Mouse (Mus musculus): ENCODE measurements at regions not wholly inside any gene's neighbourhood (a gene's known extent, or its start where the extent isn't known, plus 50 kb on each side); places are given as distances from the start of the nearest gene placed in this dataset.

GRCm38 (mm10) chr10:23526796-23527195 is 176.2 kb upstream of the Eya4 start:
- DNase-seq: no peak
- intact Hi-C loops (cut with DNase I; ENCODE audit: low total_unique reads): no loop called here

- DNase-seq: no peak
- intact Hi-C loops (cut with DNase I; ENCODE audit: low total_unique reads): no loop called here
Observed at GRCm38 (mm10) chr10:23522664-23523063, 172.1 kb upstream of the Eya4 start.

DNA sequence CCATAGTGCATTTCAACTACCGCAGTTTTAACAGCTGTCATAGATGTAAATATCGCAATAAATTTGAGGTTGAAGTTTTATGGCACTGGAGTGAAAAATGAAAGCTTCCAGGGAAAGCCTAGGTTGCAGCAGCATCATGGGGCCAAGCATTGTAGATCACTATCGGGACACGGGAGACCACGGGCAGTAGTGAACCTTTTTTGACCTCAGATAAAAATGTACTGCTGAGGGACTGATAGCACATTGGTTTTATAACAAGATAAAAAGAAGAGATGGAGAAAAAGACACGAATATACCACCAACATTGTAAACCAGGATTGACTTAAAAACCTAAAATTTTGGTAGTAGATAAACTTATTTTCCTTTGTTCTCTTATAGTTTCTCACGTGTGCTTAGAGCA is 143.1 kb upstream of the Eya4 start:
- intact Hi-C loops (cut with DNase I; ENCODE audit: low total_unique reads): no loop called here
- DNase-seq: no peak

GRCm38 (mm10) chr10:23492971-23493370 is 142.4 kb upstream of the Eya4 start:
- intact Hi-C loops (cut with DNase I; ENCODE audit: low total_unique reads): no loop called here
- DNase-seq: no peak

DNA sequence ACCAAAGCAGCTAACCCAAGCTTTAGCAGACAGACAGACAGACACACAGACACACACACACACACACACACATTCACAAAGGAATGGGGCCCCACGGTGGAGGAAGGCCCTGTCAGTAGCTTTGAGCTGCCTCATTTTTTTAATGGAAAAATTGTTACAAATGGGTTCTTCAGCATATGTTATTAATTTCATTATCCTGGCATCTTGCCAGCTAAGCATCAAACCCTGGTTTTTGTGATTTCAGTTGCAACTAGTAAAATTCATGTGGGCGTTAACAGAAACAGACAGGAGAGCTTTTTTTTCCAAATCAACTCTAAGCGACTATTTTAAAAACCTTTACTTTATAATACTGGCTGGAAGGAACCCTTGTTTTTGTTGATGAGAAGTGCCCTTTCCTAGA is 138.4 kb upstream of the Eya4 start:
- no peak for DNase-seq
- intact Hi-C loops (cut with DNase I; ENCODE audit: low total_unique reads): no loop called here

GRCm38 (mm10) chr10:23480474-23480873 is 129.9 kb upstream of the Eya4 start:
- DNase-seq: no peak
- intact Hi-C loops (cut with DNase I; ENCODE audit: low total_unique reads): no loop called here

GRCm38 (mm10) chr10:23478902-23479301 is 128.3 kb upstream of the Eya4 start:
- DNase-seq: no peak
- intact Hi-C loops (cut with DNase I; ENCODE audit: low total_unique reads): no loop called here

DNA sequence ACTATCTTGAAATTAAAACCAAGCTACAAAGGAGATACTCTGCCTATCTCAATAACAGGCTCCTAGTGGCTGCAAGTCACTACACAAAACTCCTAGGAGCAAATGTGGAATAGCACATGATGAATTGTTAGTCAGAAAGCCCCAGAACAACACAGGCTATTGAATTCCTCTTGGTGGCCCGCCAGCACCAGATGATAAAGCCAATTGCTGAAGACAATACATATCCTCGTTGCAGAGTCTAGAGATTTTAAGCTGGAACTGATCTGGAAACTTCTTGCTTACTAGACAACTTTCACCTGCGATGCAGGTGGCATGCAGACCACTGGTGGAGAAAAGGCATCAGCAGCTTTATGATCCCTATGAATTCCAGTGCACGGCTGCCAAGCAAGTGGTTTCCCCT is 126.5 kb upstream of the Eya4 start:
- DNase-seq: peak; percentile 6
- intact Hi-C loops (cut with DNase I; ENCODE audit: low total_unique reads): no loop called here

DNA sequence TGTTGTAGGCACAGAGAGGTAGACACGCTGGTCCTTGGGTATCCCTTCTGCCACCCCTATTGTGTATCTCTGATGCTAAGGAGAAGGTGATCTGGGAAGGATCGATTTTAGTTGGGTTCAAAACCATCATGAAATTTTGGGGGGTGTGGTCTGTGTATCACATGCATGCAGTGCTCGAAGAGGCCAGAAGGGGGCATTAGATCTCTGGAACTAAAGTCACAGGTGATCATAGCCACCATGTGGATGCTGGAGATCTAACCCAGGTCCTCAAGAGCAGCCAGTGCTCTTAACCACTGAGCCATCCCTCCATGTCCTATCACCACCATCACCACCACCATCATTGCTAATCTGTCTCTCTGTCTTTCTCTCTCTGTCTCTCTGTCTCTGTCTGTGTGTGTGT is 100.4 kb upstream of the Eya4 start:
- intact Hi-C loops (cut with DNase I; ENCODE audit: low total_unique reads): no loop called here
- DNase-seq: no peak

- DNase-seq: no peak
- intact Hi-C loops (cut with DNase I; ENCODE audit: low total_unique reads): no loop called here
Observed at GRCm38 (mm10) chr10:23450647-23450979, 100.0 kb upstream of the Eya4 start.

DNA sequence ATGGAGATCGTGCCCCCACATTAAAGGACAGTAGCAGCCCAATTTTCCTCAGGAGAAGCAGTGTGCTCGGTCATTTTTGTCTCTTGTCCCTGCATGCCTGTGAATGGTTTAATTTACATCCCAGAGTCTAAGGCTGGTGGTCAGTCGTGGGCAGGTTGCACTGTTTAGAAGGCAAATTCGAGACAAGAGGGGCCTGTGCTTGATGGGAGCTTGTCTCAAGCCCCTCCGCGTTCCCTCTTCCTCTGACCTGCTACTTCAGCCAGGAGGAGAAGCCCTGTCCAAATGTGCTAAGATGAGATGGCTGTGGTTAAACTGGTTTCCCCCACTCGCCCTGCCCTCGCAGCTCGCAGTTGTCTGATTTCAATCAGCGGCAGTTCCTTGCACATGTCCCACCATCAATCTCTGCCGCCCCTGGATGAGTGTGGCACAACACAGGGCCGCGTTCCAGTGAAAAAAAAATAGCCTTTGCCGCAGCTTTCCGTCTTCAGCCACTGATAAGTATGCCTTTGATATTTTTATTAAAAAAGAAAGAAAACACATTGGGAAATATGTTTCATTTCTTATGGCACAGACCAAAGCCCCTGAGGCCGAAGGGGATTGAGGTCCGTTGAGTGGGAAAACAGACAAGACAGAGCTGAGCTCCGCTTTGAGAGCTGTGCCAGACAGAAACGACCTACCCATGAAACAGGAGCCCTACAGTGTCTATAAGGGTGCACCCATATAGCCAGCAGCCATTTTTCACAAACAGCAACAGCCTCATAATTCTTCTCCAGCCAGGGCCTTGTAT is 99.5 kb upstream of the Eya4 start:
- peak; percentile 41 for DNase-seq
- intact Hi-C loops (cut with DNase I; ENCODE audit: low total_unique reads): no loop called here

GRCm38 (mm10) chr10:23448976-23449859 is 98.6 kb upstream of the Eya4 start:
- DNase-seq: no peak
- intact Hi-C loops (cut with DNase I; ENCODE audit: low total_unique reads): no loop called here

DNA sequence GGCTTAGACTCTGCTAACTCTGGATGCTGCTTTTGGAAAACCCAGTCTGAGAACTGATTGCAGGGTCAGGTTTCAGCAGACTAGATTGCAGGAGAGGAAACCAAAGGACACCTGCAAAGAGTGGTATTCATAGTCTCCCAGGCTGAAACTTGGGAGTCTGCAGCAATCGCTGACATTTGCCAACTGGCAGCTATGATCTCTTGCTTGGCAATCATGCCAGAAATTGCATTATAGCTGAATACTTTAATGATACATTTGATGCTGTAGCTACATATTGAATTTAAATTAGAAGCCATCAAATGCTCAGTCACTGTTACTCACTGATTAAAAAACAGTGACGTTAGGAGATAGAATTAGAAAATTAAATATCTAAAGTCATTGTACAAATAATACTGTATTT is 79.8 kb upstream of the Eya4 start:
- DNase-seq: no peak
- intact Hi-C loops (cut with DNase I; ENCODE audit: low total_unique reads): no loop called here

GRCm38 (mm10) chr10:23413794-23414518 is 63.4 kb upstream of the Eya4 start:
- intact Hi-C loops (cut with DNase I; ENCODE audit: low total_unique reads): no loop called here
- no peak for DNase-seq

DNA sequence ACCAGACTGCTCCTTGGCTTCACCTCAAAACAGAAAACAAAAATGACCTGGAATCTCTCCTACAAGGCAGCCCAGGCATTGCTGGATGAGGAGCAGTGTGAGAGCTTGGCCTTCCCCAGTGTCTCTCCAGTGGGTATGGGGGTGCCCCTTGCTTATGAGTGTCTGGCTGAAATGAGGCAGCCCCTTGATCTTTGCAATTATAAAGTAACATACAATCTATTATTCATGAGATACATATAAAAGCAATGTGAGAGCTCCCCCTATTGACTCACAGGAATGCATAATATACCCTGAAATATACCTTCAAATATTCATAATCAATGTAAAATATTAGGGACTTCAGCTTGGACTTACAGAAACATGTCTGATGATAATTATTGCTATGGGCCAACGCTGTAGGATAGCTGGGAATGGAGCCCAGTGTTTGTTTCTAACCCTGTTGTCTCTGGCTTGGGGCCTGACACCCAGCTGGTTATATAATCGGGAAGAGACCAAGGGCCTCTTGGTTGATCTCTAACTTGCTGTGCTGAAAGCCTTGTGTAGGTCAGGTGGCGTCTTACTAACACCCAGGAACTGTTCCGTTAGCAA is 52.9 kb upstream of the Eya4 start:
- DNase-seq: peak; percentile 6
- intact Hi-C loops (cut with DNase I; ENCODE audit: low total_unique reads): no loop called here

Data from gastrocnemius, postnatal 14 days (tissue).